Mouse (Mus musculus) left cerebral cortex, postnatal 25 days (tissue): ENCODE measurements around the gene Vsx1. TPM values are rescaled to one million over a fixed set of nuclear protein-coding genes. Genes with fewer than 3 reads are reported as not detected.

Source experiments
- DNase-seq, 2 experiments: peaks; one replicate each; pipeline ENCODE4 v3.0.0; 2022; ENCODE audit warnings: low spot score in 2 of 2, mixed read lengths in 1 of 2
- intact Hi-C: fragments of 180-260 bp; cut with DNase I; formaldehyde crosslinking; loops from one replicate; pipeline ENCODE4 v1.15.1; 2025
- total RNA-seq, 2 experiments: library from RNA; stranded (reverse); gene quantifications; 2 replicates each; pipeline ENCODE4 v1.2.3; 2021

Vsx1 gene
- total RNA-seq, 2 experiments from 2014 or later: not detected

- intact Hi-C loops: no loop called here
- peak in 1 of 2 experiments; percentile 34 for DNase-seq
Observed at GRCm38 (mm10) chr2:150669454-150670045, 19.6 kb downstream of the Vsx1 start.

- intact Hi-C loops: no loop called here
- DNase-seq: no peak
Observed at GRCm38 (mm10) chr2:150668956-150669355, 20.2 kb downstream of the Vsx1 start.

- intact Hi-C loops: no loop called here
Observed at GRCm38 (mm10) chr2:150667820-150668766, 21.1 kb downstream of the Vsx1 start, which contains the start of gene Acss1. Gene Acss1 (minus strand): TSS chr2:150668500.

GRCm38 (mm10) chr2:150667065-150667819 is 21.9 kb downstream of the Vsx1 start:
- intact Hi-C loops: no loop called here
- DNase-seq: no peak

More at GRCm38 (mm10) chr2:150667820-150668766, 21.1 kb downstream of the Vsx1 start, which contains the start of gene Acss1:
- peak in 1 of 2 experiments; percentile 66 for DNase-seq

- DNase-seq: no peak
- intact Hi-C loops: no loop called here
Observed at GRCm38 (mm10) chr2:150666723-150667064, 22.5 kb downstream of the Vsx1 start.

- intact Hi-C loops: no loop called here
- DNase-seq: no peak
Observed at GRCm38 (mm10) chr2:150665534-150666451, 23.4 kb downstream of the Vsx1 start.

GRCm38 (mm10) chr2:150665006-150665405 is 24.2 kb downstream of the Vsx1 start:
- intact Hi-C loops: no loop called here
- no peak for DNase-seq

- DNase-seq: no peak
- intact Hi-C loops: no loop called here
Observed at GRCm38 (mm10) chr2:150664152-150664920, 24.8 kb downstream of the Vsx1 start.

- intact Hi-C loops: no loop called here
- DNase-seq: peak in 1 of 2 experiments; percentile 87
Observed at GRCm38 (mm10) chr2:150663255-150663654, 25.9 kb downstream of the Vsx1 start.

GRCm38 (mm10) chr2:150662007-150662406 is 27.2 kb downstream of the Vsx1 start:
- DNase-seq: peak in 1 of 2 experiments; percentile 52
- intact Hi-C loops: no loop called here

GRCm38 (mm10) chr2:150660668-150661451 is 28.3 kb downstream of the Vsx1 start:
- peak in 1 of 2 experiments; percentile 52 for DNase-seq
- intact Hi-C loops: no loop called here

- intact Hi-C loops: no loop called here
- no peak for DNase-seq
Observed at GRCm38 (mm10) chr2:150660049-150660448, 29.1 kb downstream of the Vsx1 start.

GRCm38 (mm10) chr2:150656975-150657768 is 32.0 kb downstream of the Vsx1 start:
- DNase-seq: no peak
- intact Hi-C loops: no loop called here

- intact Hi-C loops: no loop called here
- no peak for DNase-seq
Observed at GRCm38 (mm10) chr2:150656112-150656511, 33.0 kb downstream of the Vsx1 start.

GRCm38 (mm10) chr2:150655290-150655689 is 33.9 kb downstream of the Vsx1 start:
- no peak for DNase-seq
- intact Hi-C loops: no loop called here

- intact Hi-C loops: no loop called here
- no peak for DNase-seq
Observed at GRCm38 (mm10) chr2:150654814-150655213, 34.3 kb downstream of the Vsx1 start.

- no peak for DNase-seq
- intact Hi-C loops: no loop called here
Observed at GRCm38 (mm10) chr2:150651366-150651765, 37.8 kb downstream of the Vsx1 start.
